Mouse (Mus musculus): ENCODE measurements around the gene Ropn1l.

DNA sequence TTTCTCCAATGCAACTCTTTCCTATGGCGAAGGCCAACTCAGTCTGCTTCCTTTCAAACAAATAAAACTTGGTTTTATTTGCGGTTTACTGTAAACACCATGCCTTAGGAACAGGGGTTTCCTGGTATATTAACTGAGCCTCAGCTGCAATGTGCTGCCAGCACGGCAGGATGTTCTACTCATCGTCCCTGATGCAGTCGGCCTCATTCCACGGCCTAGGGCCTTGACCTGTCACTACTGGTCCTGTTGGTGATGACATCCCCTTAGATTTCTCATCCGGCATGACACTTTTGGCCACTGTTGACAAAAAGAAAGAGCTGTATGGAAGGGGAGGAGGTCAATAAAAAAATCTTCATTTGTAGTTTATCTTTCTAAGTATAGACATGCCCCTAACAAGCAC lies 4.5 kb upstream of the Ropn1l start:
- TF ChIP-seq CTCF (conservative IDR thresholded peaks at IDR 0.05 in 1 of 2, IDR thresholded peaks at IDR 0.05 in 1 of 2; ENCODE audit: low read depth in 2 of 2, low read length in 2 of 2) (no peak), JUND (conservative IDR thresholded peaks at IDR 0.05; ENCODE audit: low read depth, low read length) (no peak), EP300 (IDR thresholded peaks at IDR 0.05; ENCODE audit: low read length) (no peak), ETS1 (conservative IDR thresholded peaks at IDR 0.05; ENCODE audit: low read depth, low read length) (no peak), ZC3H11A (IDR thresholded peaks at IDR 0.05; ENCODE audit: low read depth, low read length) (no peak), PAX5 (IDR thresholded peaks at IDR 0.05; ENCODE audit: low read length) (no peak), POLR2A (IDR thresholded peaks at IDR 0.05; ENCODE audit: low read depth, low read length) (no peak), ZNF384 (IDR thresholded peaks at IDR 0.05; ENCODE audit: low read depth, low read length) (no peak), POLR2AphosphoS2 (IDR thresholded peaks at IDR 0.05; ENCODE audit: low read depth, low read length) (no peak), MAFK (IDR thresholded peaks at IDR 0.05; ENCODE audit: insufficient replicate concordance, low read length) (no peak), RAD21 (IDR thresholded peaks at IDR 0.05; ENCODE audit: low read depth, low read length) (no peak)
